16 mouse cellular contexts compared by ENCODE assay signal in the genomic region with DNA sequence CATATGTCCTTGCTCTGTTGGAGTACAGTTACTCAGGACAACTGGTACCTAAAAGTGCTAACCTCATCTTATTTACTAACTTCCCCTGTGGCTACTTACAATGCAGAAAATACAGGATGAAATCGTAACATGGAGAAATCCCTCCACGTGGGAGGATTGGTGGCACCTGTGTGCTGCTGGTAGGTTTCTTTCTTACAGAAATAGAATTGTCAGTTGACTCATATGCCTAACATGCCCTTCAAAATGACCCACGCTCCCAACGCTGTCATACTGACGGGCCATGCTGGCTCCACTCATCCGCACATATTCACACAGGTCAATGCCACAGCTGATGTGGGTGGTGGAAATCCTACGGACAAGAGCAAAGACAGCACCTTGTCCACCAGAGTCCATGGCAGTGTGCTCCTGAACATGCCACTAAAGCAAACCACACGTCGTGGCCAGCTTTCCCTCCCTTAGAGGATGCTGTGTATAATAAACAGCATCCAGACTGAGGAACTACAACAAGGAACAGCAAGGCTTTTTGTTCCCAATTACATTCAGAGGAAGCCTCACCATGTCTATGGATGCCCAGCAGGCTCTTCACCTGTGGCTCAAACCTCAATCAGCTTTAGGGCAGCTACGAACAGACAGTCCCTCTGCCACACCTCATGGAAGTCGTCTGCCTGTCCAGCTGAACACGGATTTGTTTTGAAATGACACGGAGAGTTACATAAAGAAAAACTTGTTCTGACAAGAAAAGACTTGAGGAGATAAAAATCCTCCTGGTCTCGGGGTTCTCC.
"Had no signal": no experiment of that assay in that cellular context is flagged by ENCODE, and none has a peak within 500 bp of the region (broad histone marks: within the 10 kb centered on the region; RNA-seq: fewer than 3 reads in every experiment).

No protein-coding gene starts in this region.

- H3K27ac ChIP-seq: kidney, postnatal 0 days; layer of hippocampus, adult 2 months; liver, embryonic 14.5 days; lung, embryonic 15.5 days; midbrain, embryonic 13.5 days had no signal

- H3K4me2 ChIP-seq: liver, embryonic 11.5 days; lung, embryonic 15.5 days; midbrain, embryonic 13.5 days had no signal

- H3K9ac ChIP-seq: liver, embryonic 14.5 days; lung, embryonic 15.5 days; midbrain, embryonic 13.5 days had no signal

- H3K27me3 ChIP-seq: lung, embryonic 15.5 days; midbrain, embryonic 13.5 days had no signal

- ATAC-seq: midbrain, embryonic 13.5 days had no signal

- H3K4me3 ChIP-seq: layer of hippocampus, adult 2 months; lung, embryonic 15.5 days; midbrain, embryonic 13.5 days had no signal

- H3K9me3 ChIP-seq: lung, embryonic 15.5 days; midbrain, embryonic 13.5 days had no signal

- H3K4me1 ChIP-seq: lung, embryonic 15.5 days; midbrain, embryonic 13.5 days had no signal

- DNase-seq: kidney, adult 2 months; kidney, postnatal 25 days; layer of hippocampus, adult 9-11 months; lung, adult 18-20 months; lung, postnatal 10 days; lung, postnatal 36 days; right cerebral cortex, adult 18-20 months; right cerebral cortex, postnatal 14 days; right cerebral cortex, postnatal 4 days; thymus, postnatal 36 days had no signal
